Mouse (Mus musculus) left cerebral cortex, adult 18-20 months (tissue): ENCODE results near the gene Bnc2. TPM values are rescaled to one million over a fixed set of nuclear protein-coding genes. Genes with fewer than 3 reads are reported as not detected.

ENCODE experiments used
- DNase-seq, 2 experiments: peaks; one replicate each; pipeline ENCODE4 v3.0.0; 2021 to 2022; ENCODE audit warnings: low spot score in 2 of 2, mixed read lengths in 1 of 2
- total RNA-seq, 2 experiments: library from RNA; stranded (reverse); gene quantifications; 2 replicates each; pipeline ENCODE4 v1.2.3; 2021

The Bnc2 gene
- total RNA-seq, 2 experiments from 2014 or later: 3.0 to 3.1 TPM

DNA sequence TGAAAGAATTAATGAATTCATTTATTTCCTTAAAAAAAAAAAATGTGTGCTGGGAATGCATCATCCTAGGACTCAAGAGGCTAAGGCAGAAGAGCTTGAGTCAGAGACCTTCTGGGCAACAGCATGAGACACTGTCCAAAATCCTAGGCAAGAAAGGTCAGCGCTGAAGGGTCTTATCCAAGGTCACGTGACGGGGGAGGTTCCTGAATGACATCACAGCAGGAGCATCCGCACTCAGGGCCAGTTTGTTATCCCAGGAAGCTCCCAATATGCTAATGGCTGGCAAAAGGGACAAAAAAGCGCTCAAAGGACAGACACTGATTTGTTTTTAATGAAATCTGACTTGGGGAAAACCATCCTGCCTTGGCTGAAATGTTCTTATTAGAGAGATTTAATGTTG, 153.5 kb downstream of the Bnc2 start:
- DNase-seq: no peak

DNA sequence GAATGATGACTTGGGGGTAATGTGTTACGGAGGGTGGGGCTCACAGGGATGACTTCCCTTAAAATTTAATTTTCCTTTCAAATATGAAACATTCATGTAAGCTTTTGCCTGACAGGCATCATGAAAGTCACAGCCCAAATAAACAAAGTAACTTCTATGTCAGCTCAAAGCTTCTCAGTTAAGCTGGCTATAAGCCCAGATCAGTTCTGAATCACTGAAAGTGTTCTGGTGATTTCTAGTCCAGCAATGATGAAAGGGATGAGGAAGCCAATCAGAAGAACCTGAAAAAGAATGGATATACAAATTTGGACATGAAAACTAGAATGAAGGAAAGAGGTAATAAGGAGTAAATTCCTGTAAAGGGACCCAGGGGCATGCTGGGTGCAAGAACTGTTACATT, 164.6 kb downstream of the Bnc2 start:
- DNase-seq: no peak

DNA sequence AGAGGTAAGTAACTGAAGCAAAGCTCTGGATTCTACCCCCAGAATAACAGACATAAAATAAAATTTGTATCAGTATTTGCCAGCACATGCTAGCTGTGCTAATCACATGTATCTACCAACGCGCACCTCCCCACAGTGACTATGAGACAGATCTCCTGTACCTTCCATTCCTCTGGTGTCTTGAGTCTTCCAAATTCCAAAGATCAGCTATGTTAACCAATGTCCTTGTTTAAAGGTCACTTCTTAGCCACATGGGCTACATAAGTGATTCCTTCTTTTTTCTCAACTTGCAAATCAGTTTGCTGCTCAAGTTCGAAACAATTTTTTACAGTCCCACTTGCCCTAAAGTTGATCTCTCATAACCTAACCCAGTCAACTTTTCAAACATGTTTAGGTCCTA, 167.5 kb downstream of the Bnc2 start:
- DNase-seq: no peak

- DNase-seq: no peak
Measured at GRCm38 (mm10) chr4:84502581-84503269, 172.3 kb downstream of the Bnc2 start.

- no peak for DNase-seq
Measured at GRCm38 (mm10) chr4:84500796-84501349, 174.2 kb downstream of the Bnc2 start.

DNA sequence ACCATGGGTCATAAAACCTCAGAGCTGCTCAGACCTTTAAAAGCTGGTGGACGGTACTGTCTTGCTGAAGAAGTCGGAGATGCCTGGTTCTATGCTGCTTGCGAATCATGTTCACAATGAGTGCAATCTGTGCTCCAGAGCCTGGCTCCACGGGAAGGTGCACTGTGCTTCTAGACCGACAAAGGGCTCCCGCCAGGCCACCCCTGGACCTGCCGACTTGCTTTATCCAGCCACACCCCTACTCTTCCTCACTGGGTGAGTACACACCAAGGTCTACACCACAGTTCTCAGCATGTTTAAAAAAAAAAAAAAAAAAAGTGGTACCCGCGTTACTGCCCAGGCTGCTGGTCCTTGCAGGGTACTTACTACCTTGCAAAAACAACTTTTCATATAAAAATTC, 174.8 kb downstream of the Bnc2 start:
- no peak for DNase-seq

GRCm38 (mm10) chr4:84498469-84498868, 176.6 kb downstream of the Bnc2 start:
- no peak for DNase-seq

GRCm38 (mm10) chr4:84488323-84488722, 186.8 kb downstream of the Bnc2 start:
- DNase-seq: no peak

DNA sequence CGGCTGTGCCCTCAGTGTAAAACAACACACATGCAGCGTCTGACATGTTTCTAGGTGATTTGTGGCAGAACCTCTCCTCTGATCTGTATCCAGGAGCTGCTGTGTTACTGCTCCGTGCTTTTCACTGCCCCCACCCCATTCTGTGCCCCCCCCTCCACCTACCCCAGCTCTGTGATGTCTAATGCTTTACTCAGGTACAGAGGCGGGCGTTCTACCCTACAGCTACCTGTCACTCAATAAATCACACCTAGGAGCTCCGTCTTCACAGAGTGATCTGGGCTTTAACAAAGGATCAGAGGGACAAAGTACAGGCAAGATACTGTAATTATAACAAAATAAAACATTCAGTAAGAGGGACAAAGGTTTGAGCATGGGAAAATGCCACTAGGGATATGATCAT, 192.4 kb downstream of the Bnc2 start:
- no peak for DNase-seq

- DNase-seq: no peak
Measured at GRCm38 (mm10) chr4:84472643-84473042, 202.4 kb downstream of the Bnc2 start.

- DNase-seq: no peak
Measured at GRCm38 (mm10) chr4:84470106-84470885, 204.8 kb downstream of the Bnc2 start.

DNA sequence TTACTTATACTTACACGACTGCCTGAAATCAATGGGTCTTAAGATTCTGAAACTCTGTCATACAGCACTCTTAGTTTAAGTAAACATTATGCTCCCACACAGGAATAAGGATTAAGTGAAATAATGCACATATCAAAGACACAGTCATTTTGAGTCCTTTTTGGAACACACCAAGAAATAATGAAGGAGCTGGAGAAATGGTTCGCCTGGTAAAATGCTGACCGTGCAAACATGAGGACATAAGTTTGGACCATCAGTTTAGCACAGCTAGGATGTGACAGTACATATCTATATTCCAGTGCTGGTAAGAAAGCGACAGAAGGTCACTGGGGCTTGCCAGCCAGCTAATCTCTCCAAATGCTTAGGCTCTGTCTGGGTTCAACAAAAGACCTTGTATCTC, 205.7 kb downstream of the Bnc2 start:
- no peak for DNase-seq

GRCm38 (mm10) chr4:84467722-84468121, 207.4 kb downstream of the Bnc2 start:
- no peak for DNase-seq

GRCm38 (mm10) chr4:84458218-84458560, 216.9 kb downstream of the Bnc2 start:
- DNase-seq: no peak

- no peak for DNase-seq
Measured at GRCm38 (mm10) chr4:84457512-84458217, 217.4 kb downstream of the Bnc2 start.

GRCm38 (mm10) chr4:84456853-84457249, 218.2 kb downstream of the Bnc2 start:
- DNase-seq: no peak

DNA sequence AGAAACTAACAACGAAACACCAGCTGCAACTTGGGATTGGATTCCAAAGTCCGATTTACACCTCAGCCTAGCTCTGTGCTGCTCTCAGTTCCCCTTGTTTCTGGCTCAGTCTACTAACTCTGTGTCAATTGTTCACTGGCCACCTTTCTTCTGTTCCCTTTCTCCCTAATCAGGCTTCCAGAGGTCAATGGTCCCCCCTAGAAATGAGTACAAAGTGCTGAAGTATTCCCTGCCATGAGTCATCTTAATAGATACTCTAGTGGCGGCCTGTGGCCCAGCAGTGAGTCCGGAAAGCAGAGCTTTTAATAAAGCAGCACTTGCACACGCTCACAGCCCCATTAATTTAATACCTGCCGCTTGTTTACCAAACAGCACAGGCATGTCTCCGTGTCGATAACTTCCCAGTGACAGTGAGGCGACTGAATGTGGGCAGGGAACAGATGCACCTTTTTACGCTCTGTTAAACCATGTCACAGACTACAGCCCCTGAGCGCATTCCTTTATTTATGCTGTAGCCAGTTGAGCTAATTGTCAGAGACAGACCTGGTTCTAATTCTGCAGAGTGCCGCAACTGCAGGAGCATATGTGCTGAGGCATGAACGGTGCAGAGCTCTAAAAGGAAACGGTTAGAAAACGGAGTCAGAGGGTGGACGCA, 218.8 kb downstream of the Bnc2 start:
- no peak for DNase-seq

DNA sequence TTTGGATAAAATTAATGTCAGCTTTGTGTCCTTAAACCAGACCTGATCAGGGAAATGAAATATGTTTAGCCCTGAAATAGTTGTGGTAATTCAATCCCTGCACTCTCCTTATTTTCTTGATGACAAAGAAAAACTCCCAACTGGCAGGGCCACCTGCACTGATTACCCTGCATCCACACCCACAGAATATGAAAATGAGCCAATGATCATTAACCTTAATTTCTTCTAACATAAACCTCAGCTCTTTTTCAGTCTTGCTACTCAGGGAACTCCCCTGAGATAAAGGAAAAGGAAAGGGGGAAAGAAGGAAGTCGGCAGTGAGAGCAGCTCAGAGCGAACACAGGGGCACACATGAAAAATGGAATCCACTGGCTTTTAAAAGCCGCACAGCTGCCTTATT, 220.6 kb downstream of the Bnc2 start:
- no peak for DNase-seq

DNA sequence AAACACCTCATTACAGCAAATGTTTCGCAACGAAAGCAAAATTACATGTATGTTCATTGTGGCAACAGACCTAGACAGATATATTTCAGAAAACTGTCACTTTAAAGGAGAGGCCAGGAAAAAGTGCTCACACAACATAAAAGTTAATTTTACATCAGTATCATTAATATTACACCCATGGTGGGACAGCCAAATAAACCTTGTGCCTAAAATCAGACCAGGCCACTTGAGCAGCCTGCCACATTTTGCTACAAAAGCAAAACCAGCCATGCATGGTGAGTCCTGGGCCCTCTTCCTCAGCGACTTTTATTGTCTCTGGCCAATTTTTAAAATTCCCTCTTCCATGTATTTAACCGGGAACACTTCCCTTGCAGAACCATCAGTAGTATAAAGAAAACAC, 221.5 kb downstream of the Bnc2 start:
- no peak for DNase-seq

- no peak for DNase-seq
Measured at GRCm38 (mm10) chr4:84452642-84453041, 222.4 kb downstream of the Bnc2 start.

DNA sequence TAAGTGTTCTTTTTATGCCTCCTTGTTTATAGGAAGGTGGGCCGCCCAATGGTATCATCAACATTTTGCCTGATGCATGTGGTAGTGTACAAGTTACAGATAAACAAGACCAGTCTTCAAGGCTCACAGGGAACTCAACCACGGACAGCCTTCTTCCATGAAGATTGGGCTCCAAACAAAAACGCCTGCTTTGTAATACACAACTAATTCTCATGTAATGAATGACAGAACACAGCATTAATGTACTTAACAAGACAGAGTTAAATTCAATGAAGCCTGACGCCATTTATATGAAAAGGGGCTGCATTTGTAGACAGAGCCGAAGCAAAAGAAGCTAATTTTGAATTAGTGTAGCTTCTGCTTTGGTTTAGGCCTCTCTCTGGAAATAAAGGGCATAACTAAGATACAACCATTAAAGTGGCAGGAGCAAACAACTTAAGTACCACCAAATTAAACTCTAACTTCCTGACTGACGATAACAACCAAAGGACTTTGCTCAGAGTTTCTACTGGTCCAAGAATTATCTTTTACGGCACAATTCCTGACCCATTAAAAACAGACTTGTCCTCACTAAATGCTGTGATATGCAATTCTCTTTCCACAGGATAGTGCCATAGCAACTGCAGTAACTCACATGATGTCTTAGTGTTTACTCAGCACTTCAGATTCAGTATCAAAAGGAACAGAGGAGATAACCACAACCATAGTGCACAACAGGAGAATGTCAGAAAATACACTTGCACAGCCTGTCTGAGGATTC, 225.6 kb downstream of the Bnc2 start:
- DNase-seq: no peak
